Mouse (Mus musculus): ENCODE measurements around the gene Gorasp1.

Gene Gorasp1

DNA sequence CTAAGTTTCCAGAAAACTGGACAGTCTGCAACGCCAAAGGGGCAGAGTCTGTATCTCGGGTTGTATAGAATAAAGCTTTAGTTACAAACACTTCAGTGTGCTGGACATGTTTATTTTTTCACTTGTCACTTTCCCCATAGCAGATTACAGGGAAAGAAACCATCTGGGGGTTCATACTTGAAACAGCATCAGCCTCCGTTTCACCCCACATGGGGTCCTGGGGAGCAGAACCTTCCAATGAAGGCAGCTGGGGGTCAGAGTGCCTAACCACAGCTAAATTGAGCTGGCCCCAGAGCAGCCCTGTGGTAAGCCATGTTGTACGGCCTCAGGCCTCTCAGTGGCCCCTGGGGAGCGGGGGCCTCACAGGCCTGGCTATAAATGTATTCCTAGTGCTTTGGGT is 10.9 kb downstream of the Gorasp1 start:
- in situ Hi-C loops (cut with MboI, MseI): no loop called here

GRCm38 (mm10) chr9:119925729-119926128 is 11.6 kb downstream of the Gorasp1 start:
- in situ Hi-C loops (cut with MboI, MseI): no loop called here

- in situ Hi-C loops (cut with MboI, MseI): no loop called here
These were observed 12.2 kb downstream of the Gorasp1 start for GRCm38 (mm10) chr9:119925120-119925657.

DNA sequence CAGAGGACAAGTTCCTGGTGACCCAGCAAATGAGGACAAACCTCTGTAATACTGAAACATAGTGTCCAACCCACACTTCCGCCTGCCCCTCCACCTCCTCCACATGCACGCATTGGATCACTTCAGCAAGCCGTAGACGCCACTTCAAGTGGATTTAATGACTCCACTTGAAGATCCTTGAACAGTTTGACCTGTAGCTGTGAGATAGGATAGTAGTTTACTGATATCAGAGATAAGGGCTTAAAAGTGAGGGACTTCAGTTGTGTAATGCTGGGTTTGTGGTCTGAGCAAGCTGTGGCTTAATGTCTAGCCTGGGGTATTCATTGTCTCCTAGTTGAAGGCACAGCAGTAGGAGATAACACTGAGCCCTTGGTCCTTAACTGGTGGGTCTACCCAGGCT is 13.9 kb downstream of the Gorasp1 start:
- in situ Hi-C loops (cut with MboI, MseI): no loop called here

DNA sequence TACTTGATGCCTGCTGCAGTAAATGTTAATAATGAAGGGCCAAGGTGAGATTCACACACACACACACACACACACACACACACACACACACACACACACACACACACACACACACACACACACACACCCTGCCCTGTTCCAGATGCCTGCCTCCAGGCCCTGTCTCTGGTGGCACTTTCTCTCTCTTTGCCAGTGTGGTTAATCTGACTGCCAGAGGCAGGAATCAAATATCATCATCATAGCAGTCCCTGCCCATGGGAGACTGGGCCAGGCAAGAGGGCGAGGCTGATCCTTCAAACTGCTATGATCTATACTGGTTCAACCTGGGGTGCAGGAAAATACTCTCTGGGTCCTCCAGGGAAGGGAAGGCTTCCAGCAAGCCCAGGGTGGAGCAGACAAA is 17.5 kb downstream of the Gorasp1 start:
- in situ Hi-C loops (cut with MboI, MseI): no loop called here

- in situ Hi-C loops (cut with MboI, MseI): no loop called here
These were observed 24.1 kb downstream of the Gorasp1 start for GRCm38 (mm10) chr9:119913087-119913838.

DNA sequence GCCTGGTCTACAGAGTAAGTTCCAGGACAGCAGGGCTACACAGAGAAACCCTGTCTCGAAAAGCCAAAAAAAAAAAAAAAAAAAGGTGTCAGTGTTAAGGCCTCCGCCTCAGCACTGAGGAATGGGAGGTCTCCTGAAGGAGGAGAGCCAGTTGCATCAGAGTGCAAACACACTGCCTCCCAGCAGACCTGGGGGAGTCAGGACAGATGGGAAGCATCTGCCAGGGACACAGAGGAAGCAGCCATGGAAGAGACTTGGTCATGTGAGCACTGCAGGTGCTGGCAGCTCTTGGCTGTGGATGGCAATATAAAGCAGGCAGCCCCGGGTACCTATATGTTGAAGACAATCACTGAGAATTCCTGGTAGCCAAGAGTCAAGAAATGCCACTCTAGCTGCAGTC is 27.4 kb downstream of the Gorasp1 start:
- in situ Hi-C loops (cut with MboI, MseI): no loop called here

DNA sequence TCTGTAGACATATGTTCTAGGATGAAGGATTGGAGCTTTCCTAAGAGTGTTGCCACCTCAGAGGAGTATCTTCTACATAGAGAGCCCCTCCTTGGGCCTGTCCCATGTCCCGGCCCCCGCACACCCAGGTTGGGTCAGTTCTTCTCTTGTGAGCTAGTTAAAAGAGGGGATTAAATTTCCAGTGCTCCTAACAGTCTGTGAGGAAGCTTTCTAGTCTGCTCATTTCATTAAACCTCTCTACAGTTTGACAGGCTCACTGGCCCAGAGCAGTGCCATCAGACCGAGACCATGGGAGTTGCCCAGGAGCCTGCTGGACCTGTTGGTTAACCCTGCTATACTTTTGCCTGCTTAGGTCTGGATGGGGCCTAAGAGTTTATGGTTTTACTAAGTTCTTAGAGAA is 28.7 kb downstream of the Gorasp1 start:
- in situ Hi-C loops (cut with MboI, MseI): no loop called here

GRCm38 (mm10) chr9:119902410-119903151 is 34.8 kb downstream of the Gorasp1 start:
- in situ Hi-C loops (cut with MboI, MseI): no loop called here

DNA sequence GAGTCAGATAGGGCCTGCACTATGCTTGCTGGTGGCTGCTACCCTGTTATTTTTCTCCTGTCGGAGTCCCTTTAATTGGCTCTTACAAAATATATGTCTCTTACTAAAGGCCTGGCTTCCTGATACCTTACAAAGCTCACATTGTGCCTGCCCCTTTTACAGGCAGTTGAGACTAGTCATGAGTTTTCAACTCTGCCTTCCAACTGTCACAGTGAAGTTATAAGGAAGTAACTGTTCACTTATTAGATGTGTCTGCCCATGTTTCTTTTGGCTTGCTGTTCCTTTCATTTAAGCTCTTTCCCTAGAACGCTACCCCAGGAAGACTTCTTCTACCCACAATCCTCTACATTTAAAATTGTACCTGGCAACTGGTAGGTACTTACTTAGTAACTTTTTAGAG is 37.9 kb downstream of the Gorasp1 start:
- in situ Hi-C loops (cut with MboI, MseI): no loop called here

GRCm38 (mm10) chr9:119895040-119895721 is 42.2 kb downstream of the Gorasp1 start:
- in situ Hi-C loops (cut with MboI, MseI): no loop called here

GRCm38 (mm10) chr9:119894339-119895009 is 42.9 kb downstream of the Gorasp1 start, which contains the start of gene Wdr48:
Wdr48 (plus strand) TSS chr9:119894878.
- in situ Hi-C loops (cut with MboI, MseI): no loop called here

DNA sequence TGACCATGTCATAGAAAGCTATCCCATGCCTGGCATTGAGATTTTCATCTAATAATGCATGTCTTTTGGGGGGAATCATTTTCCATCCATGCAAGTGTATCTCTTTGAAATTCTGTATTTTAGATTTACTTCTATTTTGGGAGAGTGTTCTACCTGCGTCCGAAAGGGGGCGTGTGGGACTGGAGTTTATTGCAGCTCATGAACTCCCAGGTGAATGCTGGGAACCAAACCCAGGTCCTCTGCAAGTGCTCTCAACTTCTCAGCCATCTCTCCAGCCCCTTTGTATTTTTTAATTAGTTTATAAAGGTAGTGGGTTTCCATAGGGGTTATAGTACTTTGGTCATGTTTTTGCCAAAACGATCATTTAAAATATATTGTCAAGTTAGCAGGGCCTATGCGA is 43.5 kb downstream of the Gorasp1 start:
- in situ Hi-C loops (cut with MboI, MseI): no loop called here

GRCm38 (mm10) chr9:119890692-119891091 is 46.7 kb downstream of the Gorasp1 start:
- in situ Hi-C loops (cut with MboI, MseI): no loop called here

- in situ Hi-C loops (cut with MboI, MseI): loop anchor here (5.0 kb wide), 2 partner anchors 92 to 247 kb away; no protein-coding TSS in a partner anchor
These were observed 47.9 kb downstream of the Gorasp1 start for GRCm38 (mm10) chr9:119889446-119889845.

- in situ Hi-C loops (cut with MboI, MseI): loop anchor here (5.0 kb wide), 2 partner anchors 92 to 247 kb away; no protein-coding TSS in a partner anchor
These were observed 48.5 kb downstream of the Gorasp1 start for GRCm38 (mm10) chr9:119888843-119889246.

DNA sequence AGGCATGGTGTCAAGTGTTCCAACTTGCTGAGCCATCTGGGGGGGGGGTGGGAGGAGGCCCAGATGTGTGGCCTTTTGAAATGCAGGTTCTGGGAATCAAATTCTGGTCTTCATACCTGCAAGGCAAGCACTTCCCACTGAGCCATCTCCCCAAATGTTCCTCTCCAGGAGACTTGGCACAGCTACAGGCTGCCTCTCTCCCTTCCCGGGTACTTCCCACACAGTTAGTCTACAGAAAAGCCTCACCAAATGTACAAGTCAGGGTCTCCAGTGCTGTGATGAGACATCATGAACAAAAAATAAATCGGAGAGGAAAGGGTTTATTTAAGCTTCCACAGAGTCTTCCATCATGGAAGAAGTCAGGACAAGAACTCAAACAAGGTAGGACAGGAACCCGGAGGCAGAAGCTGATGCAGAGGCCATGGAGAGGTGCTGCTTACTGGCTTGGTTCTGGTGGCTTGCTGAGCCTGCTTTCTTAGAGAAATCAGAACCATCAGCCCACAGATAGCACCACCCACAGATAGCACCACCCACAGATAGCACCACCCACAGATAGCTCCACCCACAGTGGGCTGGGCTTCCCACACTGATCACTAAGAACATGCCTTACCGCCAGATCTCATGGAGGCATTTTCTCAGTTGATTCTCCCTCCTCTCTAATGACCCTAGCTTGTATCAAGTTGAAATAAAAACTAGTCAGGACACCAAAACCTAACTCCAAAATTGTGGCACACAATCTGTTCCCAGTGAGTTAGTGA is 50.0 kb downstream of the Gorasp1 start:
- in situ Hi-C loops (cut with MboI, MseI): loop anchor here (5.0 kb wide), 2 partner anchors 90 to 245 kb away; no protein-coding TSS in a partner anchor
